Mouse (Mus musculus): ENCODE measurements around the gene Stk11. TPM values are rescaled to one million over a fixed set of nuclear protein-coding genes. Genes with fewer than 3 reads are reported as not detected.

Gene Stk11
- polyA plus RNA-seq, 2 experiments = 17.4 to 88.8 TPM

GRCm38 (mm10) chr10:80149291-80150225 lies 34.0 kb downstream of the Stk11 start:
- H3K4me1 ChIP-seq (replicated peaks; ENCODE audit: control insufficient read depth in 2 of 2, insufficient read depth in 2 of 2, low read length in 1 of 2) = peaks cover 26 to 29% of the 10 kb centered on the region in 2 experiments

GRCm38 (mm10) chr10:80150226-80151210 lies 34.9 kb downstream of the Stk11 start:
- under 1% methylated on average over 57 of the region's 71 CpGs for WGBS (ENCODE audit: insufficient replicate concordance)
- H3K4me1 ChIP-seq (replicated peaks; ENCODE audit: control insufficient read depth in 2 of 2, insufficient read depth in 2 of 2, low read length in 1 of 2) = peaks cover 26 to 28% of the 10 kb centered on the region in 2 experiments
- DNase-seq (ENCODE audit: low read depth in 3 of 3, low spot score in 3 of 3) = no peak

More at GRCm38 (mm10) chr10:80149291-80150225, 34.0 kb downstream of the Stk11 start:
- TF ChIP-seq EP300 (IDR thresholded peaks at IDR 0.05; ENCODE audit: low read depth) = no peak
- TF ChIP-seq CTCF (IDR thresholded peaks at IDR 0.05; ENCODE audit: low read depth) = no peak
- H3K9me3 ChIP-seq (ENCODE audit: control insufficient read depth, low read length) = no peaks in the 10 kb centered on the region
- H3K27me3 ChIP-seq (ENCODE audit: control insufficient read depth, insufficient read depth, low read length) = no peaks in the 10 kb centered on the region
- peak overlapping the region; percentile 94 for H3K27ac ChIP-seq
- H3K9ac ChIP-seq (replicated peaks) = peak overlapping the region; percentile 84
- under 1% methylated on average over 88 of the region's 88 CpGs for whole genome bisulfite sequencing (ENCODE audit: insufficient replicate concordance)
- peaks cover 33% of the 10 kb centered on the region for H3K36me3 ChIP-seq (replicated peaks; ENCODE audit: control insufficient read depth, insufficient read depth, low read depth)
- DNase-seq (ENCODE audit: low read depth in 3 of 3, low spot score in 3 of 3) = peak; percentile 92 to 93 (median 93)
- peak; percentile 76 for ATAC-seq (ENCODE audit: insufficient read depth)
- H3K4me2 ChIP-seq (ENCODE audit: low read depth) = peak overlapping the region; percentile 99
- peak overlapping the region; percentile 72 to 90 for H3K4me3 ChIP-seq (ENCODE audit: insufficient read depth in 1 of 2, low read depth in 2 of 2, low read length in 2 of 2)

GRCm38 (mm10) chr10:80151211-80152034 lies 35.8 kb downstream of the Stk11 start:
- H3K4me1 ChIP-seq (replicated peaks; ENCODE audit: control insufficient read depth in 2 of 2, insufficient read depth in 2 of 2, low read length in 1 of 2) = peaks cover 18 to 19% of the 10 kb centered on the region in 2 experiments
- H3K9ac ChIP-seq (replicated peaks) = peak overlapping the region; percentile 84
- no peaks in the 10 kb centered on the region for H3K9me3 ChIP-seq (ENCODE audit: control insufficient read depth, low read length)
- peak overlapping the region; percentile 78 for H3K27ac ChIP-seq
- peaks cover 42% of the 10 kb centered on the region for H3K36me3 ChIP-seq (replicated peaks; ENCODE audit: control insufficient read depth, insufficient read depth, low read depth)
- peak overlapping the region; percentile 99 for H3K4me2 ChIP-seq (ENCODE audit: low read depth)
- DNase-seq (ENCODE audit: low read depth in 3 of 3, low spot score in 3 of 3) (no peak), ATAC-seq (ENCODE audit: insufficient read depth) (no peak)
- H3K4me3 ChIP-seq (ENCODE audit: insufficient read depth in 1 of 2, low read depth in 2 of 2, low read length in 2 of 2) = peak overlapping the region; percentile 72 to 90
- no peaks in the 10 kb centered on the region for H3K27me3 ChIP-seq (ENCODE audit: control insufficient read depth, insufficient read depth, low read length)
- 5% methylated on average over 26 of the region's 26 CpGs for WGBS (ENCODE audit: insufficient replicate concordance)
- TF ChIP-seq CTCF (IDR thresholded peaks at IDR 0.05; ENCODE audit: low read depth) = no peak

More at GRCm38 (mm10) chr10:80150226-80151210, 34.9 kb downstream of the Stk11 start:
- no peak for ATAC-seq (ENCODE audit: insufficient read depth)
- H3K4me3 ChIP-seq (ENCODE audit: insufficient read depth in 1 of 2, low read depth in 2 of 2, low read length in 2 of 2) = peak overlapping the region; percentile 72 to 90
- H3K4me2 ChIP-seq (ENCODE audit: low read depth) = peak overlapping the region; percentile 99
- H3K9me3 ChIP-seq (ENCODE audit: control insufficient read depth, low read length) = no peaks in the 10 kb centered on the region
- peak overlapping the region; percentile 78 for H3K27ac ChIP-seq
- TF ChIP-seq EP300 (IDR thresholded peaks at IDR 0.05; ENCODE audit: low read depth) (no peak), CTCF (IDR thresholded peaks at IDR 0.05; ENCODE audit: low read depth) (no peak)
- peak overlapping the region; percentile 84 for H3K9ac ChIP-seq (replicated peaks)
- H3K27me3 ChIP-seq (ENCODE audit: control insufficient read depth, insufficient read depth, low read length) = no peaks in the 10 kb centered on the region
- H3K36me3 ChIP-seq (replicated peaks; ENCODE audit: control insufficient read depth, insufficient read depth, low read depth) = peaks cover 36% of the 10 kb centered on the region

GRCm38 (mm10) chr10:80152071-80152872 lies 36.7 kb downstream of the Stk11 start:
- Histone ChIP-seq H3K9ac (replicated peaks) (peak overlapping the region; percentile 39), H3K4me1 (replicated peaks; ENCODE audit: control insufficient read depth in 2 of 2, insufficient read depth in 2 of 2, low read length in 1 of 2) (peaks cover 9 to 10% of the 10 kb centered on the region in 2 experiments), H3K36me3 (replicated peaks; ENCODE audit: control insufficient read depth, insufficient read depth, low read depth) (peaks cover 51% of the 10 kb centered on the region), H3K27ac (peak overlapping the region; percentile 26), H3K9me3 (ENCODE audit: control insufficient read depth, low read length) (no peaks in the 10 kb centered on the region), H3K4me2 (ENCODE audit: low read depth) (peak overlapping the region; percentile 99), H3K27me3 (ENCODE audit: control insufficient read depth, insufficient read depth, low read length) (no peaks in the 10 kb centered on the region), H3K4me3 (ENCODE audit: insufficient read depth in 1 of 2, low read depth in 2 of 2, low read length in 2 of 2) (peak overlapping the region; percentile 72 to 90)
- DNase-seq (ENCODE audit: low read depth in 3 of 3, low spot score in 3 of 3) (no peak), ATAC-seq (ENCODE audit: insufficient read depth) (no peak)
- WGBS (ENCODE audit: insufficient replicate concordance) = 35% methylated on average over 15 of the region's 15 CpGs
- TF ChIP-seq EP300 (IDR thresholded peaks at IDR 0.05; ENCODE audit: low read depth) = no peak
- no peak for TF ChIP-seq CTCF (IDR thresholded peaks at IDR 0.05; ENCODE audit: low read depth)
